Mouse (Mus musculus) gastrocnemius, postnatal 10 days (tissue): ENCODE data around the gene Orc1. TPM values are rescaled to one million over a fixed set of nuclear protein-coding genes. Genes with fewer than 3 reads are reported as not detected.

Experiments used
- DNase-seq: peaks from one replicate; pipeline ENCODE4 v3.0.0; 2021; ENCODE audit warnings: mixed read lengths
- long read RNA-seq, 2 experiments: library from polyadenylated mRNA; stranded (forward); transcript quantifications; one replicate each; pipeline ENCODE4 v2.0.0; 2021
- total RNA-seq, 2 experiments: library from RNA; stranded (reverse); gene quantifications; 2 replicates each; pipeline ENCODE4 v1.2.3; 2021

Orc1 gene
- under 1 TPM; 0.33 to 0.81 TPM for total RNA-seq
- long read RNA-seq, experiment 1, result 0 reads
- long read RNA-seq, experiment 2, result 0 reads

DNA sequence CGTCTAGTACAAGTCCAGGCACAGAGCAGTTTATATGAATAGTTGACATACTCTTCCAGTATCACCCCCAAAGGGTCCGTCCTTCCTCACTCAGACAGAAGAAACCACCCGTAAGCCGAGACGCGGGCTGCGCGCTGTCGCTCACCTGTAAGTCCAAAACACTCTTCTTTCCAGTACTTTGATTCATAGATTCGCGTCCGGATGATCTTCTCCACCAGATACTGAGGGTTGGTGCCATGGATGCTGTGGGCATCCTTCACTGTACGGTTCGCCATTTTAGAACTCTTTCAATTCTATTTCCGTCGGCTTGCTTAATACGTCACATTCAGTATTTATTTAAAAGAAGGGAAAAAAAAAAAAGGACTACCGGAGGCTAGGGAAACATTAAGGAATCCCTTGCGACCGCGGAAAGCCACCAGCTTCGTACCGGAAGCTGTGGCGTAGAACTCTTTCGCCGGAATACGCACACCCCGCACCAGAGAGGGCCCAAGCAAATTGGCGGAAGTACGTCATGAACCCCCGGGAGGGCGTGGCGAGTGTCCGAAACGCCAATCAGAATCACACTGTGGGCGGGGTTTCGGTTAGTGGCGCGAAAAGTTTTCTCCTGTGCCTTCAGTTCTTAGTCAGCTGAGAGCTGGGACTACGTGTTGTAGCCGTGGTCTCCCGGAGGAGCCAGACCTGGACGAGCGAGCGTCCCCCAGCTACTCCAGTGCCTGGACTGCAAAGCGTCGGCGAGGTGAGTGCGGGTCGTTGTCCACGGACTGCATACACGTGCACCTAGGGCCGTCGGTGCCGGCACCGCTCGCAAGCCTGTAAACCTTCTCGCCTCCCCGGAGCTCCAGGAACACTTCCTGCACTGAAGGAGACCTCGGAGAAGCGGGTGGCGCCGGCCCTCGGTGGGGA is at the start of gene Orc1, which contains the start of gene Prpf38a:
Gene Orc1 (plus strand): TSS at position 584 of the 903 bp plus-strand sequence.
Gene Prpf38a (minus strand): TSS at position 497 of the 903 bp plus-strand sequence.
- DNase-seq, result peak; percentile 95

DNA sequence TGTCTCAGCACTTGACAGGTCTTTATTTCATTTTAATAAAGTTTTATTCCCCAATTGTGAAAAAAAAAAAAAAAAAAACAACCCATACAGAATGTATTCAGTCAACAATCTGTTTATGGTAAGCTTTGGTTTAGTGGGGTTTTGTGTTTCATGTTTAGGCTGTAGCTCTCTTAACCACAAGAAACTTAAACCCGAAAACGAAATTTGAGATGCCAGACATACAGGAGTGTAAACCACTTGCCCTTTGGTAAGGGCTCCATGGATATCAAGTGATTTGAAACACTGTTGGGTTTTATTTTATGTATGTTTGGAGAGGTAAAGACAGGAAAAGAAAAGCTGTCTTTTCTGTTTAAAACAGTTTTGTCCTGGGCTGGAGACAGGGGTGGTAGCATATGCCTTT is 39.5 kb upstream of the Orc1 start:
- no peak for DNase-seq

DNA sequence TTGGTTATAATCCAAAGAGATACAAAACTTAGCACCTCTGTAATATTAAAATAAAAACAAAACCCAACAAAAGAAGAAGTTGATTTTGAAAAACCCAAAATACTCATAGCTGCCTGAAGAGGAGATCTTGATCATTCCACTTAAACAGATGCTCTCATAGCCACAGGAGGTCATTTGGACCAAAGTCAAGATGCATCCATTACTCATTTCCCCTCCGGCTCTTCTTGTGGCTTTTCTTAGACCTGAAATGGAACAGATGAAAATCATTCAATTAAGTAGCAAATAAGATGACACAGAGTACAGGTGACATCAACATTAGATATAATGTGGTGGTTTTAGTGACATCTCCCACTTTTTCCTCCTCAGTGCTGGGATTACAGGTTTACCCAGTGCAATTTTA is 14.2 kb upstream of the Orc1 start:
- no peak for DNase-seq

DNA sequence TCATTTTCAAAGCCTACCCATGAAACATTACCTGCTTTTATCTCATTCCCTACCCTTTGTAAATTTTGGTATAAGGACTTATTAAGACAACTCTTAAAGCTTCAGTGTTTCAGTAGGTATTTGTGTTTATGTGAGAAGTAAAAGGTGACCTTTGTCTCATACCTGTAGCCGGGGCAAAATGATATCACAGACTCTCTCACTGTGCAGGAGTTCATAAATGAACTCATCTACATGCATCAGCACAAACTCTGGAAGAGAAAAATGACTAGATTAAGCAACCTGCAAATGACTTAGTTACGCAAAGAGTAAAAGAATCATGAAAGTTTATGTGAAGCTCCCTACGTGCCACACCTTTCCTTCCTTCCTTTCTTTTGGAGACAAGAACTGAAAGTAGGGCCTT is 6.6 kb upstream of the Orc1 start:
- DNase-seq, result no peak

DNA sequence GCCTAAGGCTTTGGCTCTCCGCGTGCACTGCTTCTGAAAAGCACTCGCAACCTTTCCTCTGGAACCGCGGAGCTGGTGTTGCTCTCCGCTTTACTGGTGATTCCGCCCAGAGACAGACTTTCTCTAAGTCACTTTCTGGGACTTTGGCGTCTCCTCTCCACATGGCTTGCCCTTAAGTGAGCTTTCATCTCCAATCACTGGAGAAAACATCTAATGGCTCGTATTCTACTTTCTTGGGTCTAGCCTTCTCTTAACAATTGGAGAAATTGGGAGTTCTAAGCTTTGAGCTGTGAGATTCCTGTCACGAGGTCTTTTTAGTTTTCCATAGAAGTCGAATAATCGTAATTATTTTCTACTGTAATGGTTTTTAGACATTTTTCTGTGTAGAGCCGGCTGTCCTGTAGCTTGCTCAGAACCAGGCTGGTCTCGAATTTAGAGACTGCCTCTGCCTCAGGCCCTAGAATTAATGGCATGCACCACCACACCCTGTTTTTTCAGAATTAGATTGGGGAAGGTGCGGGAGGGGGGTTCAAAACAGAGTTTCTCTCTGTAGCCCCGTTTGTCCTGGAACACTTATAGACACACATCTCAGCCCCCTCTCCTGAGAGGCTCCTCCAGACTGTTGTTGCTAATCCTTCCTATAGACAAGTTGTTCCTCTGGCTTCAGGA is 654 bp downstream of the Orc1 start:
- no peak for DNase-seq

DNA sequence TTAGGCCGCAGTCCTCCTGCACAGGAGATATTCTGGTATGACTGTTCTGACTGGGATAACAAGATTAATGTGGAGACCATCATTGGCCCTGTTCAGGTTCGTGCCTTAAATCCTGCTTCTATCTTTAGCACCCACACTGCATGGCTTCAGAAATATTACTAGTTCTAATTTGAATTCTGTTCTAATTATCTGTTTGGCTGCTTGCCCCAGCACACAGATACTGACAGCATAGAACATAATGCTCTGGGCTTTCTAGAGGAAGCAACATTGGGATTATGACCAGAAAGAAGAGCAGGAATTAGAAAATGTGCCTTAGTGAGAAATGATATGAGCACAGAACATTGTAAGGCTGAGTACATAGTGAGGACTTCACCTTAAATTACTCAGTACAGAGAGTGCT is 14.2 kb downstream of the Orc1 start:
- no peak for DNase-seq

DNA sequence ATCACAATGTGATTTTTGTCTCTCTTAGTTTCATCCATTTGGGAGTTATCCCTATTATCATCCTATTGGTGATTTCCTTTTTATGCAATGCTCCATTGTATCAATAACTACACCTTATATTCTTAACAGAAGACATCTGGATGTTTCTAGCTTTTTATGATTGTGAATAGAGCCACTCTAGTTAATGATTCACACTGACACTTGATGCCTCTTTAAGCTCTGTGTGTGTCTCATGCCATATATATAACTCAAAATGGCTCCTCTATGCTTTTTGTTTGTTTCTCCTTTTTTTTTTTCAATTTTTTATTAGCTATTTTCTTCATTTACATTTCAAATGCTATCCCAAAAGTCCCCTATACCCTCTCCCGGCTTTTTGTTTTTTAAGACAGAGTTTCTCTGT is 16.6 kb downstream of the Orc1 start:
- DNase-seq, result no peak

DNA sequence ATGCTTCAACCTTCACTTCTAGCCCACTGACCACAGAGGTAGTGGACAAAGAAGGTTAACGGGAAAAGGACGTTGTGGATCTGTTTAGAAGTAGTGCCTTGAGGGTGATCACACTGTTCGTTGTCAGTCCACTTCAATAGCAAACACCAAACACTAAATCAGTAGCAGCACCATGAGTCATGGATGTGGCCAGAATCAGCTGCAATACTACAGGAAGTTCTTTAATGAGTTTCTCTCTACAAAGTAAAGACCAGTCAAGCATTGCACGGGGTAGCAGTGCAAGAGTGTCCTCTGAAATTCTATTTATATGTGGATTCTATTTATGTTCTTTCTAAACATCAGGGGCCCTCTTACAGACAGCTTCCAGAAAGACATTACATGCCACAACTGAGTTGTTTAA is 19.1 kb downstream of the Orc1 start:
- no peak for DNase-seq

DNA sequence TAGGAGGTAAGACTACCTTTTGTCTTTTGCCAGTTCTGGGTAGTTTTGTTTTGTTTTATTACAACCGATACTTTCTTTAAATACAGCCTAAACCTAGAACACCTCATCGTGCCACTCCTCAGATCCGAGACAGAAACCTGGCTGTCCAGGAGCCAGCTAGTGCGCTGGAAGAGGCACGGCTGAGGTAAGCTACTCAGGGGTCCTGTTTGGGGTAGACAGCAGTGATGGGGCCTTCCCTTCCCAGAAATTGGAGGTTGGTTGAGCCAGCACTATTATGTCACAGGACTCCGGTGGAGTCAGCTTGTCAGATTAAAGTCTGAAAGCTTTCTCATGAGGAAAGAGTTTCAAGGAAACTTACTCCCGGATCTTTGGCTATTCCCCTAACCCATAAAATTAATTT is 22.6 kb downstream of the Orc1 start:
- no peak for DNase-seq

DNA sequence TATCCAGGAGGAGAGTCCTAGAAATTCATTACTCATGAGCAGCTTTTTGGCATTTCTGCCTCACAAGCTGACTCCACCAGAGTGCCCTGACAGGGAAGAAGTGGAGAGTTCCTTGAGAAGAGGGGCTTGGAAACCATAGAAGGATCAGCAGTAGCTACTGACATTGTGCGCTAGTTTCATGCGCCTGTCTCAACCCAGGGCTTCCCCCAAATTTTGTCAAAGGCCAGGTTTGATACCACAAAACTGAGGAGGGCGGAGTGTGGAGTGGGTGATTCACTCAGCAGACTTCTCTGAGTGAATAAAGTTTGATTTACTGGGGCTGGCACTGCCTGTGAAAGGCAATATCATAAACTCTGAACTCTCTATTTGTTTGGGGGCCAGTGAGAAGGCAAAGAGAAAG is 29.4 kb downstream of the Orc1 start:
- DNase-seq, result no peak

DNA sequence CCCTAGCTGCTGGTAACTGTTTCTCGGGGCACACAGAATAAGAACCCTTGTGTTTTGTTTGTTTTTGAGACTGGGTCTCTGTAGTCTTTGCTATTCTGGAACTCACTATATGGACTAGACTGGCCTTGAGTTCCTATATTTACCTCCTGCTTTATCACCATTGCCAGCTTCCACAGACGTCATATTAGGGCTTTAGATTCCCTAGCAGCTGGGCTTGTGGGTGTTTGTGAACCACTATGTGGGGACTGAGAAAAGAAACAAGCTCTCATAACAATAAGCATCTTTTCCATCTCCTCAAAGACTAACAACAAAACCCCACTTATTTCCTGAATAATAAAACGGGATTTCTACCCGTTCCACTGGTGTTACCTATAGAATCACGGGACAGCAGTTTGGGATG is 31.7 kb downstream of the Orc1 start:
- DNase-seq, result no peak

DNA sequence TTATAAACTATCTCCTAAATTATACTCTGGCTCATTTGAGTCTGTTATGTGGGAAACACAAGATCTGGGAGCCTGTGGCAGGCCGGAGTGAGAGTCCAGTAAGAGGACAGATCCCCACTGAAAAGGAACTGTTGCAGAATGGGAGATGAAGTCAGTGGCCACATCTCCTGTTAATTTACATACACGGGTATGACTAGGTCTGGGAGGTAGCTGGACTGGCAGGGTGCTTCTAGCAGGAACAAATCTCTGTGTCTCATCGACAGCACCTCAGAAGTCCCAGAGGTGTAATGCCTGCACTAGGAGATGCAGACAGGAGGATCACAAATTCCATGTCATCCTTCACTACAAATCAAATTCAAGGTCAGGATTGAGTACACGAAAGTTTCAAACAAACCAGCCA is 39.4 kb downstream of the Orc1 start:
- DNase-seq, result no peak

DNA sequence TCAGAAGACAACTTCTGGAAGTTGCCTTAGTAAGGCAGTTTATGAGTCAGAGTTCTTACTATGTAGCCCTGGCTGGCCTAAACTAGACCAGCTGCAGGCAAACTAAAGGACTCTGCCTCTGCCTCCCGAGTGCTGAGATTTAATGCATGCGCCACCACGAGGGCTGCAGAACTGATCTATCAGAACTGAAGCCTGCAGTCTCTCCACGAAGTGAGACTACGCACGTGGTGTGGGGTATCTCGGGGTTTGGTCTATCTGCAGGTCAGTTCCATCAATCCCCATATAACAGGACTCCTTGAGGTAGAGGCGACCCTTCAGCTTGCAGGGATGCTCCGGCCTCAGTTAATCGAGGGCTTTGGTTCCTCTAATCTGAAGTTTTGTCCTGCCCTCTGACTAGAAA is 39.9 kb downstream of the Orc1 start:
- no peak for DNase-seq

DNA sequence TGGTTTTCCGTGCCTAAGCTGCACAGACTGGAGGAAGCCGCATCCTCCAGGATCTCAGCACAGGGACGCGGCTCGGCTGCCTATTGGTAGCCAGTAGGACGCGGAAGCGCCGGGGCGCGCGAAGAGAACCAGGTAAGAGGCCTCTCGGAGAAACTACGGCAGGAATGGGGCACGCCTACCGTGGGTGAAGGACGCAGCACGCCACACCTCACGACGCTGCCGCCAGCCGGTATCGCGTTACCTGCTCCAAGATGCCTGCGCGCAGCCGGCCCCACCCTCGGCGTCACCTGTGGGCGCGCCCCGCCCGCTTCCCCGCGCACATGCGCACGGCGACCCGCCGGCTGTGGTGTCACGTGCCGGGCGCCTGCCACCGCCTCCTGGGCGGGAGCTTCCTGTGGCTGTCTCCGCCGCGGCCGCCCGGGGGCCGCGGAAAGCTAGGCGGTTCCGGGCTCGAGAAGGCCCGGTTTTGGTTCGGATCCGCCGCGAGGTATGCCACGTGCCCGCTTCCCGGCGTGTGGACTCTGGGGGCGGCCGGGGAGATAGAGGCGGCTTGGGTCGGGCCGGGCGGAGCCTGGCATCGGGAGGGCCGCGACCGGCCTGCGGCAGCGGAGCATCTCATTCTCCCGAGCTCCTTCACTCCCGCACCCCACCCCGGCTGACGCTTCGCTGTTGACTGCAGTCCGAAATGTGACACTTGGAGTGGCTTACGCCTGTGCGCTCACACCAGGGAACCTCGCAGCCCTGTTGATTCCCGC is 40.5 kb downstream of the Orc1 start, which contains the start of gene Cc2d1b:
Gene Cc2d1b (plus strand): TSS at position 354 of the 755 bp plus-strand sequence.
- peak; percentile 88 for DNase-seq

DNA sequence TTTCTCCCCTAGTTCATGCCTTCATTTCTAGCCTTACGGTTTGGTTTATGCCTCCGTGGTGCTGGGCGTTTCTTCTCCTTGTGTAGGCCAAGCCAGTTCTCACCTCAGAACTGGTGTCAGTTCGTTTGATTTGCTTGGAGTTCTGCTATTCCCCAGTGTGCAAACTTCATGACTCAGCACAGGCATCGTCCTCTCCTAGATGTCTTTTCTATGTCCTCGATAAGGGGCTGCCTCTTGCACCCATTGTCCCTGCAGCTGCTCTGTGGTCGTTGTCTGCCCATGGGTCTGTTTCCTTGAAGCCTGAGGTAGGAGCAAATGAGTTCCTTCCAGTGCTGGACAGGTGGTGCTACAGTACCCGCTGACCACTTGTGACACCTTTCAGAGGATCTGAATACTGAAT is 41.3 kb downstream of the Orc1 start:
- DNase-seq, result no peak

DNA sequence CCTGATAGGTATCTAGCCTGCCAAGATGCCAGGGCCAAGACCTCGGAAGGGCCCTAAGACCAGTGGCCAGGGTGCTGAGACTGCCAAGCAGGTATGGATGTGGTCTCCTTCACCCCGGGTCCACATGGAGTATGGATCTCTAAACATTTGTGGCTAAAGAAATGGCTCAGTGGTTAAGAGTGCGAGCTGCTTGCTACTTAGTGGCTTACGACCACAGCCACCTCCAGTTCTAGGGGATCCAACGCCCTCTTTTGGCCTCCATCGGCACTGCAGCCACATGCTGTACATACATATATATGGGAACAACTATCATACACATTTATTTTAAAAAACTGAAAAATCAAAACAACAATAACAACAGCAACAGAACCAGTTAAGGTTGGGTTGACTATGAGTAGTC is 42.3 kb downstream of the Orc1 start:
- DNase-seq, result no peak

DNA sequence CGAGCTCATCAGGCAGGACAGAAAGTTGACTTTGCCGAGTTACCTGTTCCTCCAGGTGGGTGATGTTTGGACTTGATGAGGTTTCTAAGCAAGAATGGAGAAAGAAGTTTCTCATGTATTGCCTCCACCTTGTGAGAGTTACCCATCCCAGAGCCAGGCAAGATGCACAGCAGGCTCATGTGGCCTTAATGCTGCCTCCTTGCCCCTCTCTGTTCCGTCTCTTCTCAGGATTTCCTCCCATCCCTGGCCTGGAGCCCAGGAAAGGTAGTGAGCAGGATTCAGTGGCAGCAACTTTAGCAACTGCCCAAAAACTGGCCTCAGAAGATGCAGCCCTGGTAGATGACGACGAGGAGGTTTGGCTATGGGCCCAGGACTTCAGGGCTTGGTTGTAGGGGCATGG is 47.8 kb downstream of the Orc1 start:
- no peak for DNase-seq

DNA sequence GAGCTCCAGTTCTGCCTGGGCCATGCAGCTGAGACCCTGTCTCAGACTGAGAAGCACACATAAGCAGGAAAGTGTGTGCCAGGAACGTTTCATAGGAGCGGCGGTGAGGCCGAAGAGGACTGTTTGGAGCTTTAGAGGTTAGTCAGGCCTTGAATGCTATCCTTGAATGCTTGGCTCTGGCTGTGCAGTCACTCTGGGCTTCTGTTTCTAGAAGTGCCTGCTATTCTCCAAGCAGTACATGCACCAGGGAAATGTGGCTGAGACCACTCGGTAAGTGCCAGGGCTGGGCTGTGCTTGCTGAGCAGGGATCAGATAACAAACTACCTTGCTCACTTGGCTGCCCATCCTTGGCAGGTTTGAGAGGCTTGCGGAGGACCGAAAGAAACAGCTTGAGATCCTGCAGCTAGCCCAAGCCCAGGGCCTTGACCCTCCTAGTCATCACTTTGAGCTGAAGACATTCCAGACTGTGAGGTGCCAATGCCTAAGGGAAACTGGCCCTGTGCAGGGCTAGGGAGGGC is 50.2 kb downstream of the Orc1 start:
- DNase-seq, result no peak

DNA sequence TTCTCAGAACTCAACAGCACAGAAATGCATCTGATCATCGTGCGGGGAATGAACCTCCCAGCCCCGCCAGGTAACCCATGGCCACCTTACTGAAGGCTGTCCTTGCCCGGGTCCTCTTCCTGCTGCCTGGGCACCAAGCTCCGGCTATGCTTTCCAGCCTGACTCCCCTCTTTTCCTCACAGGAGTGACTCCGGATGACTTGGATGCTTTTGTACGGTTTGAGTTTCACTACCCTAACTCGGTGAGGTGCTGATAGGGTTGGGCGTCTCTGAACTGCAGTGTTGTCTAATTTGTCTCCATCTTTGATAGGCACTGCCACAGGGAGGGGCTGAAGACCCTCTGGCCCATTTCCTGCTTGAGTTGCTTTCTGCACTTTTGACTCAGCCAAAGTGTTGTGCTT is 50.9 kb downstream of the Orc1 start:
- DNase-seq, result no peak

DNA sequence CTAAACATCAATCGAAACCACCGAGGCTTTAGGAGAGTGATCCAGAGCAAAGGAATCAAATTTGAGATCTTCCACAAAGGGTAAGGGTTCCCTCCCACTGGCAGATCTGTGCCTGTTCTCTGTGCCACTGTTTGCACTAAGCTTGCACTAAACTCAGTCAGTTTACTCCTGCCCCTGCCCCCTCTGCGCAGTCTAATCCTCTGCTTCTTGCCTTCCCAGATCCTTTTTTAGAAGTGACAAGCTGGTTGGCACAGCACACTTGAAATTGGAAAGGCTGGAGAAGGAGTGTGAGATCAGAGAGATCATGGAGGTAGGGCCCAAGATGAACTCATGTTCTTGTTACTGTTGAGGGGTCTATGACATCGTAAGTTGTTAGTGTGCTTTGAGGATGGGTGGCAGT is 52.4 kb downstream of the Orc1 start:
- no peak for DNase-seq

DNA sequence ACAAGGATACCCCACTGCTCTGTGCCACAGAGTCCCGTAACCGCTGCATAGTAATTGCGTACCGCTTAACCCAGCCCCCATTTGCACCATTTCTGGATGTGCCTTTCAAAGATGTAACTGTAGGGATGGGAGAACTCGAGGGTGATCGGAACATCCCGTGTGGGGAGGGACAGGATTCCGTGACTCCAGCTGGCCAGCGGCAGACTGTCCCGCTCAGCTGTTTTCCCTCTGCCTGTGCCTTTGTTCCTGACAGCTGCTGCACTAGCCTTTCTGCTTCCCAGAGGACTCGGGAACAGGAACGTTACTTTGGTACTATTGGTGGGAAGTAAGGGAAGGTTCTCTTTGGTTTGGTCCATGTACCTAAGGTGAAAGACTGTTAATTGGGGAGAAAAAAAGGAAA is 54.5 kb downstream of the Orc1 start:
- no peak for DNase-seq

DNA sequence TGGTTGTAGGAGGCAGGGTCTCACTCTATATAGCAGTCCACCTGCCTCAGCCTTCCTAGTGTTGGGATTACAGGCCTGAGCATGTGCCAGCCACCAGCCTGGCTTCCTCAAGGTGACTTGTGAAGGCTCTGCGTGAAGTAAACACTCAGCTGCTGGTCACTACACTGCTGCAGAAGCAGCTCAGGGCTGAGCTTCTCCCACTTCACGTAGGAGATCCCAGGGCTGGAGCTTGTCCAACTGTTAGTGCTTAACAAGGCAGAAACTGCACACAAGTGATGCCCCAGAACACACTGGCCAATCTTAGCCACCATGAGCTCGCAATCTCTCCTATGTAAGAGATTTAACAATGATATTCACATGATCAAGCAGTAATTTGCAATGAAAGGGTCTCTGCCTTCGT is 55.5 kb downstream of the Orc1 start:
- no peak for DNase-seq

DNA sequence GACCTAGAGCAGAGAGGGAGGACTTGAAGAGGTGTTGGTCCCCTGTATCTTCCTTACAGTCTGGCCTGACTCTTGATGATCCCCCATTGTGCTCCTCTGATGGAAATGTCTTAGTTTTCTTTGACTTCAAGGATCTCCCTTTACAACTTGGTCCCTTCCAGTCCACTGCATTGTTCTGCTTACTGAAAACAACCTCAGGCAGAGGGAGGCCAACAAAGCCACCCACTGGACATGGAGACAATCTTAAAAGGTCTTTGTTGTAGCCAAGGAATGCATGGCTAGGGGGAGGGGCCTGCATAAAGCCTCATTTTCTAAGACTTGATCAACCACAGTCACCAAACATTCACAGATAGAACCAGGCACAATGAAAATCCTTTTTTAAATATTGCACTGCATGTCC is 55.9 kb downstream of the Orc1 start:
- no peak for DNase-seq
